Mouse (Mus musculus): ENCODE measurements around the gene Pidd1. TPM values are rescaled to one million over a fixed set of nuclear protein-coding genes. Genes with fewer than 3 reads are reported as not detected.
A peak's percentile ranks its signal among the peaks of the same experiment; 100 is the strongest.

The Pidd1 gene
- polyA plus RNA-seq, 1 experiment from 2014 or later, result 9.1 TPM

DNA sequence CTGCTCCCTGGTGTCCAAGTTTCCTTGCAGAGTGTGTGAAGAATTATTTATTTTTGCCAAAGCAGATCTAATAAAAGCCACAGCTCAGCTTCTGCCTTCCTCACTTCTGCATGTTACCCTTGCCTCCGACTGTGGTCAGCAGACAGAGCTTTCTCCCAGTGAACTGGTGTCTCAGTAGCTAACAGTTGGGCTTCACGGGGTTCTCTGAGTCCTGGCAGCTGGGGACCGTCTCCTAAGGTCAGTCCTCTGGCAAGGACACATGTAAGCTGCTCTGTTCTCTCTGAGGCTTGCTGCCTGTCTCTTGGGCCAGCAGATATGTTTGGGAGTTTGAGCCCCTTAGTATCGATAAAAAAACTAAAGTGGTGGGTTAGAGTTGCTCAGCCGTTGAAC, 16.2 kb upstream of the Pidd1 start:
- Histone ChIP-seq H3K9me3 (replicated peaks; ENCODE audit: control insufficient read depth, low read length) (no peaks in the 10 kb centered on the region), H3K9ac (replicated peaks; ENCODE audit: low read length) (no peak overlapping the region), H3K4me3 (ENCODE audit: low read depth, low read length) (no peak overlapping the region), H3K27me3 (ENCODE audit: control insufficient read depth, insufficient read depth, low read length) (peaks cover 41% of the 10 kb centered on the region), H3K4me1 (ENCODE audit: control insufficient read depth, insufficient read depth, low read length) (peaks cover 18% of the 10 kb centered on the region), H3K27ac (replicated peaks; ENCODE audit: low read depth, low read length) (no peak overlapping the region), H3K4me2 (ENCODE audit: low read depth, low read length) (no peak overlapping the region), H3K36me3 (replicated peaks; ENCODE audit: control insufficient read depth, insufficient read depth, low read depth, low read length) (no peaks in the 10 kb centered on the region)
- DNase-seq (ENCODE audit: low spot score) (no peak), ATAC-seq (replicated peaks; ENCODE audit: insufficient number of reproducible peaks, low FRiP score, low TSS enrichment, low read depth) (no peak)
- WGBS, result 65% methylated on average over 5 of the region's 5 CpGs

DNA sequence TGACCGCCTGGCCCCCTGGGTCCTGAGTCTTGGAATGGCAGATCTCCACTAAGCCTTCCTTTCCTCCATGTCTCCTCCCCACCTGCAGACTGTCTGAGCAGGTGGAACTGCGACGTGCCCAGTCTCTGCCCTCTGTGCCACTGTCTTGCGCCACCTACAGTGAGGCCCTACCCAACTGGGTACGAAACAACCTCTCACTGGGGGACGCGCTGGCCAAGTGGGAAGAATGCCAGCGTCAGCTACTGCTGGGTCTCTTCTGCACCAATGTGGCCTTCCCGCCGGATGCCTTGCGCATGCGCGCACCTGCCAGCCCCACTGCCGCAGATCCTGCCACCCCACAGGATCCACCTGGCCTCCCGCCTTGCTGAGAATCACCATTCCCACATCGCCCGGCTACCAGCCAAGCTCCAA, 15.5 kb upstream of the Pidd1 start:
- Histone ChIP-seq H3K4me3 (ENCODE audit: low read depth, low read length) (no peak overlapping the region), H3K36me3 (replicated peaks; ENCODE audit: control insufficient read depth, insufficient read depth, low read depth, low read length) (no peaks in the 10 kb centered on the region), H3K27me3 (ENCODE audit: control insufficient read depth, insufficient read depth, low read length) (peaks cover 34% of the 10 kb centered on the region), H3K4me2 (ENCODE audit: low read depth, low read length) (no peak overlapping the region), H3K9ac (replicated peaks; ENCODE audit: low read length) (no peak overlapping the region), H3K4me1 (ENCODE audit: control insufficient read depth, insufficient read depth, low read length) (peaks cover 13% of the 10 kb centered on the region), H3K27ac (replicated peaks; ENCODE audit: low read depth, low read length) (no peak overlapping the region), H3K9me3 (replicated peaks; ENCODE audit: control insufficient read depth, low read length) (no peaks in the 10 kb centered on the region)
- ATAC-seq (replicated peaks; ENCODE audit: insufficient number of reproducible peaks, low FRiP score, low TSS enrichment, low read depth), result no peak
- DNase-seq (ENCODE audit: low spot score), result no peak
- WGBS, result 85% methylated on average over 17 of the region's 17 CpGs

DNA sequence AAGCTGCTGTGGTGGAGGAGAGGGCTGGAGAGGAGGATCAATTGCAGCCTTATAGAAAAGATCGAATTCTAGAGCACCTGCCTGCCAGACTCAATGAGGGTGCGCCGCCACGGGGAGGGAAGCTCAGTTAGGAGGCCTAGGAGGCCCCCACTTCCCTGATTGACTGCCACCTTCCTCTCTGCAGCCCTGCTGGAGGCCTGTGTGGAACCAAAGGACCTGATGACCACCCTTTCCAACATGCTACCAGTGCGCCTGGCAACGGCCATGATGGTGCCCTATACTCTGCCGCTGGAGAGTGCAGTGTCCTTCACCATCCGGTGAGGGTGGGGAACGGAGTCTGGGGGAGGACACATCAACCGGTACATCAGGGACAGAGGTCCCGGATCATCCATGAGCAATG, 14.8 kb upstream of the Pidd1 start:
- Histone ChIP-seq H3K36me3 (replicated peaks; ENCODE audit: control insufficient read depth, insufficient read depth, low read depth, low read length) (no peaks in the 10 kb centered on the region), H3K4me2 (ENCODE audit: low read depth, low read length) (no peak overlapping the region), H3K9me3 (replicated peaks; ENCODE audit: control insufficient read depth, low read length) (no peaks in the 10 kb centered on the region), H3K27ac (replicated peaks; ENCODE audit: low read depth, low read length) (no peak overlapping the region), H3K4me3 (ENCODE audit: low read depth, low read length) (no peak overlapping the region), H3K4me1 (ENCODE audit: control insufficient read depth, insufficient read depth, low read length) (peaks cover 12% of the 10 kb centered on the region), H3K9ac (replicated peaks; ENCODE audit: low read length) (no peak overlapping the region), H3K27me3 (ENCODE audit: control insufficient read depth, insufficient read depth, low read length) (peaks cover 28% of the 10 kb centered on the region)
- WGBS, result 88% methylated on average over 11 of the region's 11 CpGs
- ATAC-seq (replicated peaks; ENCODE audit: insufficient number of reproducible peaks, low FRiP score, low TSS enrichment, low read depth), result no peak
- no peak for DNase-seq (ENCODE audit: low spot score)

DNA sequence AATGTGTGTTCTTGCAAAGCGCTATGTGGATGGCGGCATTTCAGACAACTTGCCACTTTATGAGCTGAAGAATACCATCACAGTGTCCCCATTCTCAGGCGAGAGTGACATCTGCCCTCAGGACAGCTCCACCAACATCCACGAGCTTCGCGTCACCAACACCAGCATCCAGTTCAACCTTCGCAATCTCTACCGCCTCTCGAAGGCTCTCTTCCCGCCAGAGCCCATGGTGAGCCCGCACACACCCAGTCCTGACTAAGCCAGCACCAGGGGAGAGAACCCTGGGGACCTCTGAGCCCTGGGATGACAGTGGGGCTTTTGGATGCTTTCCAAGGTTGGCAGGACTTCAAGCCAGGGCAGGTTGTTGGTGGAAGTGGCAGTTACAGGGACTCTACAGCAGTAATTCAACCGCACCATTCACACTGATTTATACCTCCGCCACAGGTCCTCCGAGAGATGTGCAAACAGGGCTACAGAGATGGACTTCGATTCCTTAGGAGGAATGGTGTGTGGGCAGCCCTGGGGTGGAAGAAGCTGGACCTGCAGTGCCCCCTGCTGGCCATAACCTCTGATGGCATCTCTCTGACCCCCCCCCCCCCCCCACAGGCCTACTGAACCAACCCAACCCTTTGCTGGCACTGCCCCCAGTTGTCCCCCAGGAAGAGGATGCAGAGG, 14.3 kb upstream of the Pidd1 start:
- Histone ChIP-seq H3K27me3 (ENCODE audit: control insufficient read depth, insufficient read depth, low read length) (peaks cover 23% of the 10 kb centered on the region), H3K4me1 (ENCODE audit: control insufficient read depth, insufficient read depth, low read length) (peaks cover 11% of the 10 kb centered on the region; the same call in 1 of the 2 replicates), H3K4me3 (ENCODE audit: low read depth, low read length) (no peak overlapping the region), H3K27ac (replicated peaks; ENCODE audit: low read depth, low read length) (no peak overlapping the region), H3K36me3 (replicated peaks; ENCODE audit: control insufficient read depth, insufficient read depth, low read depth, low read length) (no peaks in the 10 kb centered on the region), H3K4me2 (ENCODE audit: low read depth, low read length) (no peak overlapping the region), H3K9ac (replicated peaks; ENCODE audit: low read length) (no peak overlapping the region), H3K9me3 (replicated peaks; ENCODE audit: control insufficient read depth, low read length) (no peaks in the 10 kb centered on the region)
- no peak for DNase-seq (ENCODE audit: low spot score)
- ATAC-seq (replicated peaks; ENCODE audit: insufficient number of reproducible peaks, low FRiP score, low TSS enrichment, low read depth), result no peak
- WGBS, result 75% methylated on average over 15 of the region's 15 CpGs

DNA sequence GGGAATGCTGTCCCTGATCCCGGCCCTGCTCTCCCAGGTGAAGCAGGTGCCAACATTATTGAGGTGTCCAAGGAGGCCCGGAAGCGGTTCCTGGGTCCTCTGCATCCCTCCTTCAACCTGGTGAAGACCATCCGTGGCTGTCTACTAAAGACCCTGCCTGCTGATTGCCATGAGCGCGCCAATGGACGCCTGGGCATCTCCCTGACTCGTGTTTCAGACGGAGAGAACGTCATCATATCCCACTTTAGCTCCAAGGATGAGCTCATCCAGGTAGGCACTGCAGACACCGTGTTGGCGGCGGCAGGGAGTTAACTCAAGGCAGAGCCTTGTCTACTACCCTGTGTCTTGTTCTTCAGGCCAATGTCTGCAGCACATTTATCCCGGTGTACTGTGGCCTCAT, 13.4 kb upstream of the Pidd1 start:
- Histone ChIP-seq H3K9me3 (replicated peaks; ENCODE audit: control insufficient read depth, low read length) (no peaks in the 10 kb centered on the region), H3K9ac (replicated peaks; ENCODE audit: low read length) (no peak overlapping the region), H3K36me3 (replicated peaks; ENCODE audit: control insufficient read depth, insufficient read depth, low read depth, low read length) (no peaks in the 10 kb centered on the region), H3K4me3 (ENCODE audit: low read depth, low read length) (no peak overlapping the region), H3K4me2 (ENCODE audit: low read depth, low read length) (no peak overlapping the region), H3K27ac (replicated peaks; ENCODE audit: low read depth, low read length) (no peak overlapping the region), H3K27me3 (ENCODE audit: control insufficient read depth, insufficient read depth, low read length) (peaks cover 16% of the 10 kb centered on the region), H3K4me1 (ENCODE audit: control insufficient read depth, insufficient read depth, low read length) (peaks cover 9% of the 10 kb centered on the region; the same call in 1 of the 2 replicates)
- WGBS, result 92% methylated on average over 14 of the region's 14 CpGs
- ATAC-seq (replicated peaks; ENCODE audit: insufficient number of reproducible peaks, low FRiP score, low TSS enrichment, low read depth) (no peak), DNase-seq (ENCODE audit: low spot score) (no peak)

DNA sequence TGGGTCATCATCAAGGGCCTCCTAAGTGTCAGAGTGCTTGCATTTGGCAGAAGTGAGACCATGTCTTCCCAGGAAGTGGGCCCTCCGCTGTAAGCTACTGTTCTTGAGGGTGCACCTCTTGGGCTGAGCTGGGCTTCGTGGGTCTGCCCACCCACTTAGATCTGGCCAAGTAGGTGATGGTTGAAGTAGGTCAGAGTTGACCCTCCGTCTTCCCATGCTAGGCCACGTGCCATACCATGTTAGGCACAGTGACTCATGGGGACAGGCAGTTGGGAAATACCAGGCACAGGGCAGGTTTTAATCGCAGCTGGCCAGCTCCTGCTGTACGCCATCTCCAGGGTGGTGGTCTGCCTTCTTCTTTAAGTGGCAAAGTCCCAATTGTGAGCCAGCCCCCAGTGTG, 12.9 kb upstream of the Pidd1 start:
- Histone ChIP-seq H3K9ac (replicated peaks; ENCODE audit: low read length) (no peak overlapping the region), H3K36me3 (replicated peaks; ENCODE audit: control insufficient read depth, insufficient read depth, low read depth, low read length) (0 out of 2 replicates have a peak, but pooled peaks cover 3% of the 10 kb centered on the region), H3K4me3 (ENCODE audit: low read depth, low read length) (no peak overlapping the region), H3K27me3 (ENCODE audit: control insufficient read depth, insufficient read depth, low read length) (peaks cover 11% of the 10 kb centered on the region), H3K4me2 (ENCODE audit: low read depth, low read length) (no peak overlapping the region), H3K9me3 (replicated peaks; ENCODE audit: control insufficient read depth, low read length) (no peaks in the 10 kb centered on the region), H3K27ac (replicated peaks; ENCODE audit: low read depth, low read length) (no peak overlapping the region), H3K4me1 (ENCODE audit: control insufficient read depth, insufficient read depth, low read length) (peaks cover 5% of the 10 kb centered on the region; the same call in 1 of the 2 replicates)
- no peak for ATAC-seq (replicated peaks; ENCODE audit: insufficient number of reproducible peaks, low FRiP score, low TSS enrichment, low read depth)
- DNase-seq (ENCODE audit: low spot score), result no peak
- 92% methylated on average over 6 of the region's 6 CpGs for WGBS

DNA sequence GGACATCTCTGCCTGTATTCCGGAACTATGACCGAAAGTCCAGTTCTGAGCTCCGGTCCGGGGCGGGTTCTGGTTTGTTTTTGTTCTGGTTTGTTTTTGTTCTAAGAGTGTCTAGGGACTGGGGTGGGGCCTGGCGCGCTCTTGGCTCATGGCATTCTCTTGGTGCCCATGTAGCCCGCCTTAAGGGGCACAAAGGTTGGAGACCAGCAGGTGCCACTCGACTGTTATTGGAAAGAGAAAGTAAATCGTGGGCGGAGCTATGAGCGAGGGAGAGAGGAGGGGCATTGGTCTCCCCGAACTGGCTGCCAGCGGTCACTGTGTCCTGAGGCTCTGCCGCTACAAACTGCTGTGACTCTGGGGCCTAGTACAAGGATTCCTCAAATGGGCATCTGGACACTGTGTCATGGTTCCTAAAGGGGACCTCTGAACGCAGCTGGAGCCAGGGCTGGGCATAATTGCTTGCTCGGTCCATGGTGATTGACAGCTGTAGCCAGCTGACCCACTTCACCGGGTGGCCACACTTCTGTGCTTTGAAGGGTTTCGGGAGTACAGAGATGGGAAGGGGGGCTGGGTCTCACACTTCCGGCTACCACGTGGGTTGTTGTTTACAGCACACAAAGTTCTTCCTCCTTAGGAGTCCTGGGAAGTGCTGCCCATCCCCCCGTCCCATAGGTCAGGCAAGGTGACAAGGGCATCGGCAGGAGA, 11.9 kb upstream of the Pidd1 start:
- Histone ChIP-seq H3K4me3 (ENCODE audit: low read depth, low read length) (peak overlapping the region; percentile 43), H3K36me3 (replicated peaks; ENCODE audit: control insufficient read depth, insufficient read depth, low read depth, low read length) (0 out of 2 replicates have a peak, but pooled peaks cover 3% of the 10 kb centered on the region), H3K9me3 (replicated peaks; ENCODE audit: control insufficient read depth, low read length) (no peaks in the 10 kb centered on the region), H3K4me2 (ENCODE audit: low read depth, low read length) (peak overlapping the region; percentile 92), H3K9ac (replicated peaks; ENCODE audit: low read length) (peak overlapping the region; percentile 47), H3K4me1 (ENCODE audit: control insufficient read depth, insufficient read depth, low read length) (peaks cover 4% of the 10 kb centered on the region; the same call in 1 of the 2 replicates), H3K27me3 (ENCODE audit: control insufficient read depth, insufficient read depth, low read length) (peaks cover 4% of the 10 kb centered on the region), H3K27ac (replicated peaks; ENCODE audit: low read depth, low read length) (peak overlapping the region; percentile 9; the same call in 1 of the 2 replicates)
- WGBS, result under 1% methylated on average over 23 of the region's 23 CpGs
- DNase-seq (ENCODE audit: low spot score), result peak; percentile 61
- 0 out of 2 replicates have a peak, but pooled peaks have one; percentile 7 for ATAC-seq (replicated peaks; ENCODE audit: insufficient number of reproducible peaks, low FRiP score, low TSS enrichment, low read depth)

All from embryonic facial prominence, embryonic 11.5 days (tissue).